Mouse (Mus musculus): Measurements from ENCODE around the gene Ptprd. TPM values are rescaled to one million over a fixed set of nuclear protein-coding genes. Genes with fewer than 3 reads are reported as not detected.

Gene Ptprd
- polyA plus RNA-seq, 1 experiment from 2014 or later, result 14.3 TPM

DNA sequence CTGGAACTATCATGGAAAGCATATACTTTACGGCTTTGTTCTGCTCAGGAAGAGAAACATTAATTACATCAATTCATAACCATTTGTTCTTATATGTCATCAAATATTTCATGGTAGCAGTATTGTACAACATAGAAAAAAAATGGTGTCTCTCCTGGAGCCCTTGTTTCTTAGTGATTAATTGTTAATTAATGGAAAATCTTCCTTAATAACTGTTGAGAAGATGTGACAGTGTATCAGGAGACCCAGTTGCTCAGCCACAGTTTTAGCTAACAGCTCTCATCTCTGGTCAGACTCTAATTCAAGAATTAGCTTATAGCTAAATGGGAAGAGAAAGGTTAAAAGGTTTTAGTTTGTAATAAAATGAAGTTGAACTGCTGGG, 69.0 kb downstream of the Ptprd start:
- Histone ChIP-seq H3K4me2 (no peak overlapping the region), H3K27me3 (replicated peaks) (no peaks in the 10 kb centered on the region), H3K27ac (ENCODE audit: poor library complexity, severe bottlenecking) (no peak overlapping the region), H3K4me3 (no peak overlapping the region), H3K36me3 (no peaks in the 10 kb centered on the region), H3K9me3 (replicated peaks) (no peaks in the 10 kb centered on the region), H3K9ac (no peak overlapping the region), H3K4me1 (replicated peaks) (no peaks in the 10 kb centered on the region)
- ATAC-seq (ENCODE audit: insufficient number of reproducible peaks, low FRiP score), result no peak
- 76% methylated on average over 1 of the region's 1 CpGs for WGBS

DNA sequence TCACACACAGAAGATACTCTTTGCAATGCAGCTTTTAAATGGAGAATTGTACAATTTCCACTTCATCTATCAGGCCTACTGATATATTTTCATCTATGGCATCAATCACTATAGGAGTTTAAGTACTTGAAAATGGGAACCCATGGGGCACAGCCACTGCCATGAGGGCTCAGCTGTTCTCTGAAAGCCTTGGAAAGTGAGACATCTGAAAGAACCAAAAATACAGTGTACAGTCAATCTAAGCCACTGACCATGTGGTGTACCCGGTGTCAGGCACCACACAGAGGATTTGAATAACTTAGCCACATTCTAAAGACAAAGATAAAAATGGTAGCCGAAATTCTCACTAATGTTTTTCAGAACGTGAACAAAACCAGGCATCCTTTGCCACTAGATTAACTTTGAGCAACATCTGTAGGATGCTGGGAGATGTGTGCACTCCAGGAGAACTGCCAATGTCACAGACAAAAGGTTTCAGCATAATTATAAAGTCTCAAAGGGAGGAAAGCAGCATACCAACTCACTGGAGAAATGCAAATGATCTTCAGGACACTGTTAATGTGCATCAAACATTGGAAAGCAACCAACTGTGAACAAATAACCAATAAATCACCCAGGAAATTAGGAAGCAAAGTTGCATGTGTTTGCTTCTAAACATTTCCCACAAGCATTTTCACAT, 69.5 kb downstream of the Ptprd start:
- Histone ChIP-seq H3K27me3 (replicated peaks) (no peaks in the 10 kb centered on the region), H3K4me2 (no peak overlapping the region), H3K4me1 (replicated peaks) (no peaks in the 10 kb centered on the region), H3K9ac (no peak overlapping the region), H3K4me3 (no peak overlapping the region), H3K27ac (ENCODE audit: poor library complexity, severe bottlenecking) (no peak overlapping the region), H3K9me3 (replicated peaks) (no peaks in the 10 kb centered on the region), H3K36me3 (no peaks in the 10 kb centered on the region)
- ATAC-seq (ENCODE audit: insufficient number of reproducible peaks, low FRiP score), result no peak
- WGBS, result 69% methylated on average over 3 of the region's 3 CpGs

GRCm38 (mm10) chr4:78110898-78111297, 100.9 kb downstream of the Ptprd start:
- Histone ChIP-seq H3K9me3 (replicated peaks) (no peaks in the 10 kb centered on the region), H3K4me1 (replicated peaks) (no peaks in the 10 kb centered on the region), H3K9ac (no peak overlapping the region), H3K4me3 (no peak overlapping the region), H3K27ac (ENCODE audit: poor library complexity, severe bottlenecking) (no peak overlapping the region), H3K4me2 (no peak overlapping the region), H3K36me3 (no peaks in the 10 kb centered on the region), H3K27me3 (replicated peaks) (no peaks in the 10 kb centered on the region)
- 75% methylated on average over 3 of the region's 3 CpGs for WGBS
- ATAC-seq (ENCODE audit: insufficient number of reproducible peaks, low FRiP score), result no peak

- Histone ChIP-seq H3K4me1 (replicated peaks) (no peaks in the 10 kb centered on the region), H3K4me3 (no peak overlapping the region), H3K9ac (no peak overlapping the region), H3K4me2 (no peak overlapping the region), H3K27ac (ENCODE audit: poor library complexity, severe bottlenecking) (no peak overlapping the region), H3K36me3 (no peaks in the 10 kb centered on the region), H3K9me3 (replicated peaks) (no peaks in the 10 kb centered on the region), H3K27me3 (replicated peaks) (no peaks in the 10 kb centered on the region)
- no peak for ATAC-seq (ENCODE audit: insufficient number of reproducible peaks, low FRiP score)
These were observed 114.2 kb downstream of the Ptprd start for GRCm38 (mm10) chr4:78097526-78097925.

DNA sequence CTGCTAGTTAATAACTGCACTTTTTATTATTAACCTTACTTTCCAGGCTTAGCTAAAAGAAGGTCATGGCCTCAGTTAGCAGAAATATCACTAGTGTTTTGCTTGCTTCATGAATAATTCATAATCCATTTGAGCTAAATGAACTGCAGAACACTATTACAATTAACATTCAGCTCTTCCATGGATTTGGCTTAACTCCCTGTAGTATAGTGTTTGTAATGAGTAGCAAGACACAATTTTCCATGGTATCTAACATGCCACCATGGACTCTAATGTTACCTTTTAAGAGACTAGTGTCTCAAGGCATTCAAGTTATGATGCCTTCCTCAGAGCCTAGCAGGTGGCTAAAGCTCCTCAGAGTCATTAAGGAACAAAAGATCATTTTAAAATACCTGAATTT, 129.0 kb downstream of the Ptprd start:
- H3K4me3 ChIP-seq, result no peak overlapping the region
- no peaks in the 10 kb centered on the region for H3K4me1 ChIP-seq (replicated peaks)
- H3K36me3 ChIP-seq, result no peaks in the 10 kb centered on the region
- no peak overlapping the region for H3K27ac ChIP-seq (ENCODE audit: poor library complexity, severe bottlenecking)
- no peaks in the 10 kb centered on the region for H3K27me3 ChIP-seq (replicated peaks)
- no peak overlapping the region for H3K4me2 ChIP-seq
- H3K9ac ChIP-seq, result no peak overlapping the region
- no peaks in the 10 kb centered on the region for H3K9me3 ChIP-seq (replicated peaks)
- ATAC-seq (ENCODE audit: insufficient number of reproducible peaks, low FRiP score), result no peak

DNA sequence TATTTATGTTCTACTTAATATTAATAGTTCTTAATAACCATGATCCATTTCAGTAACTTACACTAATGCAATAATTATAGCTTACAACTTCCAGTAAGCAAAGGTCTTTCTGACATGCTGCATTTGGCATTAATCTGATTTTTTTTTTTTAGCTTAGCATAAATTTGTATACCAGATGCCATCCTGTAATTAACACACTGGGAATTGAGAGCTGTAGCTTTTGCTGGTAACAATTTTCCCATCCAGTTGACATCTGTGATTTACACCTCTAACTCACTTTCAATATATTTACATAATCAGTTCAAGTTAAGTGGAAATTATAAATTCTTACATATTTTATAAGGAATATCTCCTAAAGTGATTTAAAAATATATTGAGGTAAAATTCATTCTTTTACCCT, 134.3 kb downstream of the Ptprd start:
- Histone ChIP-seq H3K9ac (no peak overlapping the region), H3K27me3 (replicated peaks) (no peaks in the 10 kb centered on the region)

GRCm38 (mm10) chr4:78077087-78077486, 134.7 kb downstream of the Ptprd start:
- Histone ChIP-seq H3K4me3 (no peak overlapping the region), H3K9ac (no peak overlapping the region), H3K27me3 (replicated peaks) (no peaks in the 10 kb centered on the region), H3K27ac (ENCODE audit: poor library complexity, severe bottlenecking) (no peak overlapping the region), H3K4me1 (replicated peaks) (no peaks in the 10 kb centered on the region), H3K36me3 (no peaks in the 10 kb centered on the region), H3K9me3 (replicated peaks) (no peaks in the 10 kb centered on the region), H3K4me2 (no peak overlapping the region)
- WGBS, result 77% methylated on average over 1 of the region's 1 CpGs
- ATAC-seq (ENCODE audit: insufficient number of reproducible peaks, low FRiP score), result no peak

More for the DNA sequence above, 134.3 kb downstream of the Ptprd start:
- Histone ChIP-seq H3K4me2 (no peak overlapping the region), H3K9me3 (replicated peaks) (no peaks in the 10 kb centered on the region), H3K27ac (ENCODE audit: poor library complexity, severe bottlenecking) (no peak overlapping the region), H3K4me1 (replicated peaks) (no peaks in the 10 kb centered on the region), H3K4me3 (no peak overlapping the region), H3K36me3 (no peaks in the 10 kb centered on the region)
- no peak for ATAC-seq (ENCODE audit: insufficient number of reproducible peaks, low FRiP score)

- Histone ChIP-seq H3K9me3 (replicated peaks) (no peaks in the 10 kb centered on the region), H3K4me1 (replicated peaks) (no peaks in the 10 kb centered on the region), H3K27me3 (replicated peaks) (no peaks in the 10 kb centered on the region), H3K4me3 (no peak overlapping the region), H3K4me2 (no peak overlapping the region), H3K27ac (ENCODE audit: poor library complexity, severe bottlenecking) (no peak overlapping the region), H3K9ac (no peak overlapping the region), H3K36me3 (no peaks in the 10 kb centered on the region)
- ATAC-seq (ENCODE audit: insufficient number of reproducible peaks, low FRiP score), result no peak
- 77% methylated on average over 5 of the region's 5 CpGs for WGBS
These were observed 173.4 kb downstream of the Ptprd start for GRCm38 (mm10) chr4:78038401-78038800.

- WGBS, result 70% methylated on average over 1 of the region's 1 CpGs
- H3K27ac ChIP-seq (ENCODE audit: poor library complexity, severe bottlenecking), result no peak overlapping the region
- no peaks in the 10 kb centered on the region for H3K27me3 ChIP-seq (replicated peaks)
- no peak overlapping the region for H3K4me3 ChIP-seq
- H3K9me3 ChIP-seq (replicated peaks), result no peaks in the 10 kb centered on the region
- ATAC-seq (ENCODE audit: insufficient number of reproducible peaks, low FRiP score), result no peak
- H3K4me1 ChIP-seq (replicated peaks), result no peaks in the 10 kb centered on the region
- H3K9ac ChIP-seq, result no peak overlapping the region
- H3K4me2 ChIP-seq, result no peak overlapping the region
- H3K36me3 ChIP-seq, result no peaks in the 10 kb centered on the region
These were observed 209.7 kb downstream of the Ptprd start for GRCm38 (mm10) chr4:78002065-78002464.

DNA sequence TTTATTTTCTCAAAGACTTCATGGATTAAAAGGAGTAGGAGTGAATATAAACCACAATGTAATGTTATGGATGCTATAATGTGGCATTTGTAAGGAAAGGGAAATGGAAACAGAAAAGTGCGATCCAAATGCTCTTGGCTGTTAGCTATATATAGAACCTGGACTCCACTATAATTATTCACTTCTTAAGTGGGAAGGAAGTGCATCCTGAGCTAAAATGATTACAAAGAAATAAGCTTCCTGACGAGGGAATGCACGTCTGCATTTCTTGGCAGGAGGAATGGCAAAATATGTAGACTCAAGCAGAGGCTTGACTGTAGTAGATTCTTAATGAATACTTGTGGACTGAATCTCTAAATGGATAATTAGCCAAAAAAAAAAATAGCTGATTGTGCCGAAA, 219.1 kb downstream of the Ptprd start:
- Histone ChIP-seq H3K4me3 (no peak overlapping the region), H3K9me3 (replicated peaks) (no peaks in the 10 kb centered on the region), H3K4me1 (replicated peaks) (no peaks in the 10 kb centered on the region), H3K36me3 (no peaks in the 10 kb centered on the region), H3K9ac (no peak overlapping the region), H3K27ac (ENCODE audit: poor library complexity, severe bottlenecking) (no peak overlapping the region), H3K27me3 (replicated peaks) (no peaks in the 10 kb centered on the region), H3K4me2 (no peak overlapping the region)
- WGBS, result 63% methylated on average over 4 of the region's 4 CpGs
- ATAC-seq (ENCODE audit: insufficient number of reproducible peaks, low FRiP score), result no peak

GRCm38 (mm10) chr4:77982094-77982493, 229.7 kb downstream of the Ptprd start:
- no peak overlapping the region for H3K27ac ChIP-seq (ENCODE audit: poor library complexity, severe bottlenecking)
- no peaks in the 10 kb centered on the region for H3K27me3 ChIP-seq (replicated peaks)
- H3K4me3 ChIP-seq, result no peak overlapping the region
- H3K9ac ChIP-seq, result no peak overlapping the region
- no peaks in the 10 kb centered on the region for H3K36me3 ChIP-seq
- H3K4me1 ChIP-seq (replicated peaks), result no peaks in the 10 kb centered on the region
- H3K9me3 ChIP-seq (replicated peaks), result no peaks in the 10 kb centered on the region
- no peak overlapping the region for H3K4me2 ChIP-seq
- ATAC-seq (ENCODE audit: insufficient number of reproducible peaks, low FRiP score), result no peak
- 82% methylated on average over 4 of the region's 4 CpGs for WGBS

GRCm38 (mm10) chr4:77961711-77962110, 250.1 kb downstream of the Ptprd start:
- Histone ChIP-seq H3K27ac (ENCODE audit: poor library complexity, severe bottlenecking) (no peak overlapping the region), H3K4me2 (no peak overlapping the region)

More at GRCm38 (mm10) chr4:77961711-77962110, 250.1 kb downstream of the Ptprd start:
- no peak overlapping the region for H3K4me3 ChIP-seq
- no peaks in the 10 kb centered on the region for H3K9me3 ChIP-seq (replicated peaks)
- H3K4me1 ChIP-seq (replicated peaks), result no peaks in the 10 kb centered on the region
- H3K27me3 ChIP-seq (replicated peaks), result no peaks in the 10 kb centered on the region
- no peak overlapping the region for H3K9ac ChIP-seq
- WGBS, result 12% methylated on average over 2 of the region's 2 CpGs
- H3K36me3 ChIP-seq, result no peaks in the 10 kb centered on the region
- ATAC-seq (ENCODE audit: insufficient number of reproducible peaks, low FRiP score), result no peak

Measured in heart, embryonic 12.5 days (tissue).